Mouse (Mus musculus) heart, postnatal 36 days (tissue): ENCODE measurements around the gene Sgsh. TPM values are rescaled to one million over a fixed set of nuclear protein-coding genes. Genes with fewer than 3 reads are reported as not detected.

Source experiments
- DNase-seq, 2 experiments: peaks; one replicate each; pipeline ENCODE4 v3.0.0; 2021 to 2022
- intact Hi-C: fragments of 180-260 bp; cut with DNase I; formaldehyde crosslinking; loops from one replicate; pipeline ENCODE4 v1.15.1; 2025
- total RNA-seq, 2 experiments: library from RNA; stranded (reverse); gene quantifications; 2 replicates each; pipeline ENCODE4 v1.2.3; 2021

Gene Sgsh
- total RNA-seq, 2 experiments from 2014 or later = 4.9 to 5.3 TPM

DNA sequence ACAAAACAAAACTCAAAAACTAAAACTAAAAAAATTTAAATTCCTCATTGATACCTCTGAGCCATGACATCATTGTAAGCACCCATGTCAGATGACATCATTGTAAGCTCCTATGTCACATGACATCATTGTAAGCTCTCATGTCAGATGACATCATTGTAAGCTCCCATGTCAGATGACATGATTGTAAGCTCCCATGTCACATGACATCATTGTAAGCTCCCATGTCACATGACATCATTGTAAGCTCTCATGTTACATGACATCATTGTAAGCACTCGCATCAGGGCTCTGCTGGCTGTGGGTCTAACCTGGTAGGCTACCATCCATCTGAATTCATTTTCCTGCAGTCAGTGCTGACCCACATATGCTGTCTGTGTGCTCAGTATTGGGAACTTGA, 23.2 kb upstream of the Sgsh start:
- DNase-seq = no peak
- intact Hi-C loops = no loop called here

DNA sequence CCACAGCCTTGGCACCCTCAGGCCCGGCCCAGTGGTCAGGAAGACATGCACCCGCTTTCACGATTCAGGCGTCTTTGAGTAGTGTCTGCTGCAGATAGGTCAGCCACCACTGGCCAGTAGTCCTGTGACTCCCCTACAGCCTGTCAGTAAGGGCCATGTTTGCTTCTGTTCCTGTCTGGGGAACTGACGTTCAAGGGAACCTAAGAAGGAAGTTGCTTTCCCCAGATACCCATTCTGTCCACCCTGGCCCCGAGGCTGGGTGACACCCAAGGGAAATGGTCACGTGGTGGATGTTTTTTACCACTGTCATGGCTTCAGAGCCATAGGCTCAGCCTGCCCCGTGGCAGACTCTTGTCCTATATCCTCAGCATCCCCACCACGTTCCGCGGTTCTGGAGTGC, 22.0 kb upstream of the Sgsh start:
- intact Hi-C loops = no loop called here
- DNase-seq = no peak

DNA sequence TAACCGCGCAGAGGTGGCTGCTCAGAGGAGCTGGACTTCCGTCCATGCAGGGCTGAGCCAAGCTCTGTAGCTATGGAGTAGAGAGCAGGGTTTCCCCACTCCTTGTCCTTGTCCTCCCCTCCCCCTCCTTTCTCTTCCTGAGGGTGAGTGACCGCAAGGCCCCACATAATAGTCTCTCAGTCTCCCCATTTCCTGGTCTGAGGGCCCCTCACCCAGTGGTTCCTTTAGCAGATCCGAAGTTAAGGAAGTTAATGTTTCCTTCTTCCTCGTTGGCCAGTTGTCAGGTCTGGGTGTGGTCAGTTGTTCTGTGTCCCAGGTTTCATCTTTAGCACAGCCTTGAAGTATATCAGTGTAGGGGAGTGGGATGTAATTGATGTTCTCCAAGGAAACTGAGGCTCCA, 20.1 kb upstream of the Sgsh start:
- intact Hi-C loops = no loop called here
- no peak for DNase-seq

DNA sequence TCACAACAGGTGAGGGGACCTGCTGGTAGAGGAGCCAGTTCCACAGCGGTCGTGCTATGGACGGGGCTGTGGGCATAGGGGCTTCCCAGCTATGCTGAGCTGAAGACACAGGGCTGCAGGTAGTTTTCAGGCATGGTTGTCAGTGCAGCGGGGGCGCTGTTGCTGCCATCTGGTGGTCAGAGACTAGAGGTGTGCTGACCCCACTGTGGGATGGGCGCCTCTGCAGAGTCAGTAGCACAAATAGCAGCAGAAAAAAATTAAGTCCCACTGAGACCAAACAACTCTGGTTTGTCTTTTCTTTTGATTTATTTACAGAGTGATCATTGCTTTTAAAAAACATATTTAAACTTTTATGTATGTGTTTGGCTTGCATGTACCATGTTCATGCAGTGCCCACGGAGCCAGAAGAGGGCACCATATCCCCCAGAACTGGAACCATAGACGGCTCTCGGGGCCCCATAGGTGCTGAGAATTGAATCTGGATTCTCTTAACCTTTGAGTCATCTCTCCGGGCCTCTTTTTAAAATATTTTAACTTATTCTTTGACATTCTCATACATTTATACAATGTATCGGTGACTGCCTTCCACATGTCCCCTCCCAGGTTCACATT, 8.3 kb upstream of the Sgsh start:
- intact Hi-C loops = loop anchor here (1.0 to 5.0 kb wide), 3 partner anchors 24 to 39 kb away; no protein-coding TSS in a partner anchor
- peak; percentile 68 to 75 for DNase-seq

DNA sequence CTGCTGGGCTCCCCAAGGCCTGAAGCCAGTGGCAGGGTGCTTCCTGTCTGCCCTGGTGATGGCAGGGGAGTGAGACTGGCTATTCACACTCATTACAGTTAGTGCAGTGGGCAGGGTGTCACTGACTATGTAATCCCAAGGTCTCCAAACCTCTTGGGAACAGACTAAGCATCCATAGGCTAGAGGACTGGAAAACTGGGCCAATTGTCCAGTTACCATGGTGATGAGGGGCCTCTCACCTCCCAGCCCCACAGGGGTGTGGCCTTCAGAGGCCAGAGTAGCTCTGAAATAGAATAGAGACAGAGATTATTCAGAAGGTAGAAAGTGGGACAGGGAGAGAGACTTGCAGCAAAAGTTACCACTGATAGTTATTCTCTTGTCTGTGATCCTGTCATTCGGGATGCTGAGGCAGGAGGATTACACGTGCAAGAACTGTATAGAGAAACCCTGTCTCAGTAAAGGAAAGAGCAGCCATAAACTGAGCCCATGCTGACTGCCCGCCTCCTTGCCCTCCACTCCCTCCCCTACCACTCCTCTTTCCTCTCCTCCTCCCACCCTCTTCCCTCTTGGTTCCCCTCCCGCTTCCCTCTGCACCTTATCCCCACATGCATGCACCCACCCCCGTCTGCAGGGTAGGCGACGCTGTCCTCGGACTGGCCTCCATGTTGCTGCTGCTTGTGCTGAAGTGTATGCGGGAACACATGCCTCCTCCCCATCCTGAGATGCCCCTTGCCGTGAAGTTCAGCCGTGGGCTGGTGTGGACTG, 7.6 kb upstream of the Sgsh start:
- intact Hi-C loops = loop anchor here (1.0 to 5.0 kb wide), 2 partner anchors 24 to 39 kb away; no protein-coding TSS in a partner anchor
- no peak for DNase-seq

DNA sequence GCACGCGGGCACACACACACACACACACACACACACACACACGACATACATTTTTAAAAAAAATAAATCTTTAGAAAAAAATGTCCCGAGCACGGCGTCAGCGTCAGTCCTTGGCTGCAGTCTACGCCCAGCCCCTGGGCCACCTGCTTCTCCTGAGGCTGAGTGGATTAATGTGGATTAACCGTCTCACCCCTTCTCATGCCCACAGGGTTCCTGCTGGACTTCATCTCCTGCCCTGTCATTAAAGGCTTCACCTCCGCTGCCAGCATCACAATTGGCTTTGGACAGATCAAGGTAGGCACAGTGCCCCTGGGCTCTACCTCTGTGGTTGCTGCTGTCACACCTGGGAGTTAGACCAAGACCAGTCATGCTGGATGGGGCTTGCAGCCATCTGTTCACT, 3.8 kb upstream of the Sgsh start:
- DNase-seq = no peak
- intact Hi-C loops = no loop called here

DNA sequence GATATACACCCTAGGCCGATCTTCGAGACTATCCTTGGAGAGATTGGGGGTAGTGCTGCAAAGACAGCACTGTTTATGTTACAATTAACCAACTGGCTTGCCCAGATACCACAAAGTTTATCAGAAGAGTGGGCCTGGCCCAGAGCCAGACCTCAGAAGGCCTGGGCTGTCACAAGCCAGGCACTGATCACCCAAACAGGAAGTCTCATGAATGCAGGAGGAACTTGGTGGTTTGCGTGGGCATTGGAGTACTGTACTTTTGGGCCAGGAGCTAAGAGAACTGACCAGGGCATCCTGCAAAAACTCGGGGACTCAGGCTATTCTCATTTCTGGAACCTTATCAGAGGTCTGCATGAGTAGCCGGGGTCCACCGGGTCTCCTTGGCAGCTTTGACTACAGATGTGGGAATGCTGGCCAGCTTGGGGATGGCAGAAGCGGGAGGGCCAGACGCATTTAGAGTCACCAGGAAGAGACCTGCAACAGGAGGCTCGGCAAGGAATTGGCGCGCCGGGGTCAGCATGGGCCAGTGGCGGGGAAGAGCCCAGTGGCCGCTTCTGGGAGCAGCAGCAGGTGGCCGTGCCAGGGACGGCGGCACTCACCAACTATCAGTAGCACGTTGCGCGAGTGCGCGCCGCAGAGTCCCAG, 416 bp downstream of the Sgsh start:
- intact Hi-C loops = loop anchor here (2.0 kb wide), 1 partner anchor 54 kb away; the partner anchor contains the start of gene Eif4a3
- DNase-seq = peak; percentile 56 to 62

DNA sequence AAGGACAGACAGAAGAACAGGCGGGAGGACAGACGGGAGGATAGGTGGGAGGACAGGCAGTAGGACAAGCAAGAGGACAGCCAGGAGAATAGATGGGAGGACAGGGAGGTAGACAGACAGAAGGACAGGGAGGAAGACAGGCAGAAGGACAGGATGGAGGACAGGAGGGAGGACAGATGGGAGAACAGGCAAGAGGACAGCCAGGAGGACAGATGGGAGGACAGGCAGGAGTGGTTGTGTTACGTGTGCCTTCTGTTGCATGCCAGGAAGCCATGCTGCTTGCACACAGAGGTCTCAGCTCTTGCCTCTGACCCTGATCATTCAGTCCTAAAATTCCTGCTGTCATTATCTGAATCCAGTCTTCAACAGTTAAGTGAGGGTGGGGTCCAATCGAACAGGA, 1.4 kb downstream of the Sgsh start:
- intact Hi-C loops = loop anchor here (2.0 kb wide), 1 partner anchor 53 kb away; the partner anchor contains the start of gene Eif4a3
- DNase-seq = no peak

DNA sequence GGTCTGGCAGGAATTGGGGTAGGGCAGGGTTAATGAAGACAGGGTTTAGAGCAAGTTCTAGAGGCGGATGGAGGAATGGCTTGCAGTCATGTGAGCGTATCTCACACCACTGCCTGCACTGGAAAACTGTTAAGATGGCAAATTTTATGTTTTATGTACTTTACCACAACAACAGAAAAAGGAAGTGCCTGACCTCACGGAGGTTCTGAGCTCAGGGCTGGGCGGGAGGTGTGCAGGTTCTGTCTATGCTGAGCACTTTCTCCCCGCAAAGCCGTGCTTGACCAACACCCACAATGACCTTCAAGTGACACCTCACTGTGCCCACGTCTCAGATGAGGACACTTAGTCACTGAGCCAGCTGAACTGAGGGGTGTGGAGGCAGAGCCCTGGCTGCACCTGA, 3.2 kb downstream of the Sgsh start:
- intact Hi-C loops = no loop called here
- no peak for DNase-seq

DNA sequence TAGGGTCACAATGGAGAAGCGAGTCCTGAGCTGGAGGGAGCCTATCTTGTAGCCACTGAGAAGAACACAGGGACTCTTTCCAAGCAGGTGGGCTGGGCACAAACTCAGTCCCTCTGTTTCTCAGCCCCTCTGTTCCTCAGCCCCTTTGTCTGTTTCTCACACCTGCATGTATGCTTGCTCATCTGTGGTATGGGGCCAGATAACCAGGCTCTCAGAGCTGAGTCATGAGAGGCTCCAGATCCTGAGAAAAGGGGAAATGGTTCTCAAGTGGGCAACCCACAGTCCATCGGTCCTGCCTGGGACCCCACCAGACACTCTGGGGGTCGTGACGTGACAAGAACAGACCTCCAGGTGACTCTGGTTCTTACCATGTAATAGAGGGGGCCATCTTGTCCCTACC, 8.2 kb downstream of the Sgsh start:
- DNase-seq = no peak
- intact Hi-C loops = no loop called here

DNA sequence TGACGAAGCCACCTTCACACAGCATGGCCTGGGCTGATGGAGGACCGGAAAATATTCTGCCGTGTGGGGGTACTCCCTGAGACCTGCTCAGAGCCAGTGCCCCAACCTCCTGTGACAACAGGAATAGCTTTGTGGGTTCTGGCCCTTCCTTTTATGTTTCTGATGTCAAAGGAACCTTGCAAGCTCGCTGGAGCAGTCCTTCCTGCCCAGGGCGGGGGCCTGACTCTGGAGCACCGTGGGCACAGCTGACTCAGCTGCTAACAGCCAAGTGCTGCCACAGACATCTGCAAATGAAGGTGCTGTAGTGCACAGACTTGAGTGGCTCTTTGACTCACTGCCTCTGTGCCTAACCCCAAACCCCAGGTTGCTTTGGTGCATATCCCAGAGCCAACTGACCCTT, 10.5 kb downstream of the Sgsh start:
- DNase-seq = no peak
- intact Hi-C loops = no loop called here

DNA sequence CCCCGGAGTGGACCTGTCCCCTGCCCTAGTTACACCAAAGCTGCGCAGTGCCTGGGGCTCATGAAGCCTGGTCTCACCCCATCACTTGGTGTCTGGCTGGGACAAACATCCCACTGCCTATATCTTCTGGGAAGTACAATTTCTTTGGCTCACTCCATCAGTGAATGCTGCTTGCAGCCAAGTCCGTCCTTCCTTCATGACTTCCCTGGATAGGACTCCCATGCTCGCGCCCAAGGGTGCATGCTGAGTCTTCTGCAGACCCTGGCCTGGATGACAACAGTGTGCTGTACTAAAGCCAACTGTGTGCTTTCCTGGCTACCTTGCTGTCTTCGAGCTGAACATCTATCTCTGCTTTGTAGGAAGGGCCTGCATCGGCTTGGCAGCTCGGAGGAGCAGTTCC, 11.2 kb downstream of the Sgsh start:
- intact Hi-C loops = no loop called here
- DNase-seq = no peak

DNA sequence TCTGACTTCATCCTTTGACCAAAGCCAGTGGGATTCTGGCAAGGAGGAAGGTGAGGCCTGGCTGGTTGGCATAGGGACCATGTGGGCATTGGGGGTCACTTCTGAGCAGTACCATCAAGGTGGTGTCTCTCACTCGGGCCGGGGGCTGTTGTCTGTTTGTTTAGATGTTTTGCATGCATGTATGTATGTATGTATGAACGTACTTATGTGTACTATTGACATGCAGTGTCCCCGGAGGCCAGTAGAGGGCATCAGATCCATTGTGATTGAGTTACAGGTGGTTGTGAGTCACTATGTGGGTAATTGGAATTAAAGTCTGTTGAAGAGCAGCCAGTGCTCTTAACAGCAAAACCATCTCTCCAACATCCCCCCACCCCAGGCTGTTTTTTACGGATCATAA, 15.7 kb downstream of the Sgsh start:
- DNase-seq = peak; percentile 67 to 81
- intact Hi-C loops = loop anchor here (1.0 to 5.0 kb wide), 3 partner anchors 24 to 153 kb away; partner anchors contain the start of gene Endov

DNA sequence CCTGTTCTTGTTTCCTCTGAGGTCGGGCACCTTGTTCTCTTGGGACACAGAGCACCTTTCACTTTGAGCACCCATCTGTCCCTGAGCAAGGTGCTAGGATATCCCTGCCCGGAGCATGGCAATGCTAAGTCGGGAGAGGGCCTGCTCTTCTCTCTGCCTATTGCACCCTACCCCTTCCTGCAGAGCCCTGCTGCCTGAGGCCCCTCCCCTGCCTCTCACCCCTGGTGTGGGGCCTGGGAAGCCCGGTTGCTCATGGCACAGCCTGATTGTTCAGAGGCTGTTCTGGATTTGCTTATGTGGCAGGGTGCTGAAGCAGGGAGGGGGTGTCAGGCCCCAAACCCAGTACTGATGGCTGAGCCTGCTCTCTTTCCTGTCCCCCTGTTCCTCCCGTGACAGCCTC, 16.2 kb downstream of the Sgsh start:
- DNase-seq = no peak
- intact Hi-C loops = loop anchor here (1.0 to 5.0 kb wide), 3 partner anchors 24 to 153 kb away; partner anchors contain the start of gene Endov

DNA sequence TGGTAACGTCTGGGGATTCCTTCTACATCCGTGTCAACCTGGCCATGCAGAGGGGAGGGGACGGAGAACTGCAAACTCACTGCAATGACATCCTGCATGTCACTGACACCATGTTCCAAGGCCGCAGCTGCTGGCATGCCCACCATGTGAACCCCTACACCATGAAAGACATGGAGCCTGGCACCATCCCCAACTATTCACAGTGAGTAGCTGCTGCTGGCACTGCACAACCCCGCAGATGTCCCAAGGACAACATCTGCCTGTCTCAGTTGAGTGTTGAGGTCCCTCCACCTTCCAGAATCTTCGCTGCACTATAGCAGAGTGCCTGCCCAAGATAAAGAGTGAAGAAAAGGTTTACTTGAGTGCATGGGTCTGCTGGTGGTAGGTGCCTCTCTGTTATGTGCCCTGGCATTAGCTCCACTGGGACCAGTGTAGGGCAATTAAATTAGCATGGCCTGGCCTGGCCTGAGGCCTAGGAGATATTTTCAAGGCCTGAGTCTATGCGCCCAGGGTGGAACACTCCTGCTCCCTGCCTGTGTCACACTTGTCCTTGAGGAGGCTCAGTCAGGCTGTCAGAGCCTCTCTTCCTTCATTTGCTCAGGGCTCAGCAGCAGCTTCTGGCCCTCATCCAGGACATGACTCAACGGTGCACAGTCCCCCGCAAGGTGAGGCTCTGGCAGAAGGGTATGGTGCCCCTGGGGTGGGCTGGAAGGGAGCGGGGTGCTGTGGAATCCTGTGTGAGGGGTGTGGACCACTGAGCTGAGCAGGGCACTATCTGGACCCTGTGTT, 16.9 kb downstream of the Sgsh start:
- DNase-seq = no peak
- intact Hi-C loops = loop anchor here (1.0 to 5.0 kb wide), 3 partner anchors 25 to 154 kb away; partner anchors contain the start of gene Endov

DNA sequence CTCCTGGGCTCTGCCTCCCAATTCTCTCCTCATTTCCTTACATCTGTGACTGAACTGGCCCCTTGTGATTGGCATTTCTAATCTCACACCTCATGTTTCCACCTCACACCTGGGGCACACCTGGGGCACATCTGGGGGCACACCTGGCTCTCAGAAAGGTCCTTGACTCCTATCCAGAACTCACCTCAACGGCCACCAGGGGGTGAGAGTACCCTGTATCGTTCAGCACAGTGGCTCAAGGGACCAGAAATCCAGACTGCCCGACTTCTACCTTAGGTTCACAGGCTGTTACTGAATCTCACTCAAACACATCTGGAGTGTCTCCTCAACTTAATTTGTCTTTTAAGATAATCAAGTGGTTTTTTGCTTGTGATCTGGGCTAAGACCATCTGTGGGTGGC, 23.4 kb downstream of the Sgsh start:
- DNase-seq = no peak

DNA sequence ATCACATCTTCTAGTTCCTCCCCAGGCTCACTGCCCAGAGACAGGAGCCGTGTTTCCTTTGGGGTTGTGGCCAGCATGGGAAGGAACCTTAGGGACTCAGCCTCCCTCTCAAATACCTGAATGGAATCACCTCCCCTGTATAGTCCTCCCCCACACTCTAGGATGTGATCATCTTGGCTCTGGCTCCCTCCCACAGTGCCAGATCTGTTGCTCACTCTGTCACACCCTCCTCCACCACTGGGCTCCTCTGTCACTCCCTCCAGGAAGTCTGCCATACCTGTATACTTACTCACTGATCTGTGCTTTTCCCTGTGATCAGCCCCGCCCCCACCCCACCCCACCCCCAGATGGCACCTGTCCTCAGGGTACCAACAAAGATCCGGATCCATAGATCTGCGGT, 24.7 kb downstream of the Sgsh start:
- DNase-seq = no peak
- intact Hi-C loops = no loop called here

More for the DNA sequence above, 23.4 kb downstream of the Sgsh start:
- intact Hi-C loops = no loop called here

DNA sequence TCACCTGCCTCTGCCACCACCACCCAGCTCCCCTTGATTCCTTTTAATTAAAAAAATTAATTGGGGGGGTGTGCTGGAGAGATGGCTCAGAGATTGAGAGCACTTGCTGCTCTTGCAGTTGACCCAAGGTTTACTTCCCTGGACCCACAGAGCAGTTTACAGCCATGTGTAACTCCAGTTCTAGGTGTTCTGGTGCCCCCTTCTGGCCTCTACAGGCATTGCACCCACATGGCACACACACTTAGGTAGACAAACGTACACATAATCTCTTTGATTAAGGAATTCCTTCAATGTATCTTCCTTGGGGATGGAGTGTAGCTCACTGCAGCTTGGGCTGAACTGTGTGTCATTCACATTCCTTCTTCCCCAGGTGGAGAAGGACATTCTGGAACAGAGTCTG, 30.3 kb downstream of the Sgsh start:
- intact Hi-C loops = no loop called here
- DNase-seq = no peak

DNA sequence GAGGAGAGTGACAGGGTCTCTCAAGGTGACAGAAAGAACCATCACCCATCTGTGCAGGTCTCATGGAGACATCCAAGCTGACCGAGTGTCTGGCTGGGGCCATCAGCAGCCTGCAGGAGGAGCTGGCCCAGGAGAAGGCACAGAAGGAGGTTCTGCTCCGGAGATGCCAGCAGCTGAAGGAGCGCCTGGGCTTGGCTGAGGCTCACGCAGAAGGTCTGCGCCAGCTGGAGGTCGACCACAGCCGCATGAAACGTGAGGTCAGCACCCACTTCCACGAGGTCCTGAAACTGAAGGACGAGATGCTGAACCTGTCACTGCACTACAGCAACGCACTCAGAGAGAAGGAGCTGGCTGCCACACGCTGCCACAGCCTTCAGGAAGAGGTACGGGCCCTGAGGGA, 32.8 kb downstream of the Sgsh start:
- intact Hi-C loops = no loop called here
- no peak for DNase-seq

DNA sequence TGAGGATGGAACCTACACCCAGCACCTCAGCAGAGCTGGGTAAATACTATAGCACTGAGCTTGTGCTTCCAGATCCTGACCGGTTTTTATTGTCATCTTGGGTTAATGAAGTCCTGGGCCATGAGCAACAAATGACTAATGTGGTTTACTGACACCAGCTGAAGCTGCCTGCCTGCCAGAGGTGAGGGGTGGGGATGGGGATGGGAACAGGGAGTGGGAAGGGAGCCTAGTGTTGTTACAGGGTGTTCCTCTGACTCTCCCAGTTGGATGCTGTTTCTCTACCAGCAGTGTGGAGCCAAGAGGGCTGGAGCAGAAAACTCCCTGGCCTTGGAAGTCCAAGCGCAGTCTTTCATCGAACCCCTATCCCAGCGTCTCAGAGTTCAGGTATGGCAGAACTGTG, 38.6 kb downstream of the Sgsh start:
- intact Hi-C loops = no loop called here
- peak; percentile 12 to 24 for DNase-seq
